Mouse (Mus musculus): ENCODE results near the gene Nobox. TPM values are rescaled to one million over a fixed set of nuclear protein-coding genes. Genes with fewer than 3 reads are reported as not detected.

Gene Nobox
- polyA plus RNA-seq, 1 experiment = not detected

Other genes starting within 250 kb of the Nobox start
- not detected for gene Olfr441, start 203.2 kb downstream of the Nobox start, polyA plus RNA-seq (2012; fragmentation: generic; extraction: Trizol)
- gene Olfr237-ps1, start 163.0 kb downstream of the Nobox start, polyA plus RNA-seq (2012; fragmentation: generic; extraction: Trizol) = not detected
- not detected for gene Olfr437, start 146.3 kb downstream of the Nobox start, polyA plus RNA-seq (2012; fragmentation: generic; extraction: Trizol)
- not detected for gene Olfr13, start 137.4 kb downstream of the Nobox start, polyA plus RNA-seq (2012; fragmentation: generic; extraction: Trizol)
- not detected for gene Olfr435, start 112.4 kb downstream of the Nobox start, polyA plus RNA-seq (2012; fragmentation: generic; extraction: Trizol)
- not detected for gene Olfr434, start 96.5 kb downstream of the Nobox start, polyA plus RNA-seq (2012; fragmentation: generic; extraction: Trizol)
- not detected for gene Olfr47, start 78.0 kb downstream of the Nobox start, polyA plus RNA-seq (2012; fragmentation: generic; extraction: Trizol)
- 14.5 TPM for gene Arhgef5, start 44.0 kb downstream of the Nobox start, polyA plus RNA-seq (2012; fragmentation: generic; extraction: Trizol)

All from myocyte (in vitro differentiated cells).